Mouse (Mus musculus) bone marrow macrophage, adult 2 months (primary cell): Measurements from ENCODE around the gene Borcs6.

ENCODE experiments used
- CTCF ChIP-seq: IDR thresholded peaks from 2 replicates; pipeline ENCODE4 v1.5.1; 2012; ENCODE audit warnings: low read depth, mild to moderate bottlenecking, low read length, moderate library complexity
- POLR2A ChIP-seq: IDR thresholded peaks from 2 replicates; pipeline ENCODE4 v1.6.1; 2012; ENCODE audit warnings: mild to moderate bottlenecking, low read depth, low read length, borderline replicate concordance

- TF ChIP-seq CTCF (no peak), POLR2A (no peak)
Observed at GRCm38 (mm10) chr11:69037231-69038061, 22.1 kb upstream of the Borcs6 start.
